Mouse (Mus musculus): ENCODE data around the gene Osbpl10.
"Not testable (repeated sequence)": the region's sequence is repeated elsewhere in the genome, so short reads cannot be mapped to it uniquely, and the experiment has no call there.

Osbpl10 gene

GRCm38 (mm10) chr9:115271556-115271955 lies 293.2 kb downstream of the Osbpl10 start:
- no peak for ATAC-seq (ENCODE audit: low TSS enrichment)

GRCm38 (mm10) chr9:115272451-115272850 lies 294.1 kb downstream of the Osbpl10 start:
- ATAC-seq (ENCODE audit: low TSS enrichment) = not testable (repeated sequence)

- no peak for ATAC-seq (ENCODE audit: low TSS enrichment)
These were observed 294.8 kb downstream of the Osbpl10 start for GRCm38 (mm10) chr9:115273095-115273649.

- ATAC-seq (ENCODE audit: low TSS enrichment) = no peak
These were observed 296.4 kb downstream of the Osbpl10 start for GRCm38 (mm10) chr9:115274806-115275205.

GRCm38 (mm10) chr9:115278641-115279040 lies 300.3 kb downstream of the Osbpl10 start:
- ATAC-seq (ENCODE audit: low TSS enrichment) = no peak
